Mouse (Mus musculus) thymus, adult 2 months (tissue): ENCODE measurements at regions not wholly inside any gene's neighbourhood (a gene's known extent, or its start where the extent isn't known, plus 50 kb on each side); places are given as distances from the start of the nearest gene placed in this dataset.

Experiments
- DNase-seq: peaks from one replicate; pipeline ENCODE4 v3.0.0; 2021
- H3K27ac ChIP-seq: fragments of 200-500 bp; 2 replicates; pipeline ENCODE4 v1.5.1; 2012; ENCODE audit warnings: low read length, control low read depth; ENCODE audit not compliant: control insufficient read depth, insufficient read depth
- H3K27me3 ChIP-seq: fragments of 200-500 bp; 2 replicates; pipeline ENCODE4 v1.6.1; 2012; ENCODE audit warnings: mild to moderate bottlenecking, low read length, moderate library complexity, mixed read lengths; ENCODE audit not compliant: control insufficient read depth, insufficient read depth
- H3K36me3 ChIP-seq: fragments of 200-500 bp; 2 replicates; pipeline ENCODE4 v1.6.1; 2012; ENCODE audit warnings: mild to moderate bottlenecking, low read length, moderate library complexity; ENCODE audit not compliant: control insufficient read depth, insufficient read depth
- H3K4me1 ChIP-seq: fragments of 200-500 bp; replicated peaks from 2 replicates; pipeline ENCODE4 v1.6.1; 2012; ENCODE audit warnings: low read length; ENCODE audit not compliant: control insufficient read depth, insufficient read depth
- H3K4me3 ChIP-seq: fragments of 200-500 bp; 2 replicates; pipeline ENCODE4 v1.5.1; 2012; ENCODE audit warnings: mild to moderate bottlenecking, low read length, control low read depth, moderate library complexity; ENCODE audit not compliant: control insufficient read depth, insufficient read depth
- CTCF ChIP-seq: fragments of 200-500 bp; IDR thresholded peaks from 2 replicates; pipeline ENCODE4 v1.5.1; 2012; ENCODE audit warnings: mild to moderate bottlenecking, control low read depth, low read length, moderate library complexity, borderline replicate concordance; ENCODE audit not compliant: control insufficient read depth, poor library complexity, insufficient read depth; ENCODE audit errors: extremely low read depth
- POLR2A ChIP-seq: fragments of 200-500 bp; IDR thresholded peaks from 2 replicates; pipeline ENCODE4 v1.6.1; 2012; ENCODE audit warnings: mild to moderate bottlenecking, low read length, control low read depth, moderate library complexity; ENCODE audit not compliant: control insufficient read depth, poor library complexity, insufficient read depth; ENCODE audit errors: extremely low read depth
- WGBS: fragments of 180-500 bp; shearing (Covaris S2); methylation state at CpG from one replicate; pipeline ENCODE4 v1.1.7; 2018; 5-methylcytosine and 5-hydroxymethylcytosine counted together

DNA sequence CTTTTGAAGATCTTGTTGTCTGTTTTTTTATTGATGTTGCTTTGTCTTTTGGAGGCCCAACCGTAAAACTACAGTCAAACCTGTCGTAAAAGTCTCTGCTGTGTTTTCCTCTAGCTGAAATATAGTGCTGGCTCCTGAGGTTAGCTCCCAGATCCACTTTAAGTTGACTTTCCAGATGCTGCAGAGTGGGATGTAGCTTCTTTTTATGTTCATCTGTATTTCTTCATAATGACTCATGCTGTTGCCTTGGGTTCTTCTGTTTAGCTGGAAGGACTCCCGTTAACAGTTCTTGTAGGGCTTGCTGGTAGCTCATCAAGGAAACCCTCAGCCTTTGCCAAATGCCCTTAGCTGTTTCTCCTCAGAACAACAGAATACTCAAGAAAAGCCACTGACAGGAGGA is 595.6 kb downstream of the Zfp706 start:
- Histone ChIP-seq H3K4me3 (no peak overlapping the region), H3K4me1 (peaks cover 3% of the 10 kb centered on the region), H3K27me3 (no peaks in the 10 kb centered on the region), H3K27ac (no peak overlapping the region), H3K36me3 (no peaks in the 10 kb centered on the region)
- TF ChIP-seq CTCF: no peak
- TF ChIP-seq POLR2A: no peak
- no peak for DNase-seq
- WGBS: 97% methylated on average over 3 of the region's 3 CpGs

GRCm38 (mm10) chr15:36405446-36405845 is 602.1 kb downstream of the Zfp706 start:
- TF ChIP-seq POLR2A: no peak
- TF ChIP-seq CTCF: no peak
- no peaks in the 10 kb centered on the region for H3K27me3 ChIP-seq
- DNase-seq: no peak
- H3K27ac ChIP-seq: no peak overlapping the region
- no peaks in the 10 kb centered on the region for H3K36me3 ChIP-seq
- WGBS: 90% methylated on average over 3 of the region's 3 CpGs
- H3K4me3 ChIP-seq: no peak overlapping the region
- H3K4me1 ChIP-seq: peaks cover 3% of the 10 kb centered on the region

DNA sequence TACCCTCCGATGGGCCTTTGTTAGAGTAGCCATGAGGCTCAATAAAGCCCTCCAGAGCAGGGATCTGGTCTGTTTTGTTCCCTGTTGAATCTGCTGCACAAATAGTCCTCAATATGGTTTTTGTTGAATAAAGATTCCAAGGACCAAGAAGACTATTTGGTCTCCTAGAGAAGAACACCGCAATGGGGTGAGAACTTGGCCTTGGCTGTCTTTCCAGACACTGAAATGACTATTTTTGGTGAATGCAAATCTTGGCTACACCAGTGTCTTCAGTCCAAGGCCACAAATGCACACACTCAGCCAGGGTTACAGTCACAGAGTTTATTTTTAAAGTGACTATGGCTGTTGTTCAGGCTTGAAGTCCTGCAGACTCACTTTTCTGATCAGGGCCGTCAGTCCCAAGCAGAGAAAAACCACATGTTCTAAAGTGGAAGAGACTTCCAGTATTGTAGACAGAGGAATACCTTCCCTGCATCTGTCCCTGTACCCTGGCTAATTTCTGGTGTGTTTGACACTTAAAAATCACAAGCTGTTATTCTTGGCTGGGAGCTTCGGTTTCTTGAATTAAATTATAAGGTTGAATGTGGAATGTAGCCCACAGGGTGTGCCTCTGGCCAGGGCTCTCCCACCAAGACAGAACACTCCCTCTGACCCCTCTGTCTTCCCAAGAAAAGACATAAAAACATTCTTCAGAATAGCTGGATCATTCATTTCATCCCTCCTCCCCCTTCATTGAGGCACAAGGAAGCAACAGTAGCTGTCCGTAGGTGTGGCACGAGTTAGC is 604.0 kb downstream of the Zfp706 start:
- Histone ChIP-seq H3K4me1 (no peaks in the 10 kb centered on the region), H3K27me3 (no peaks in the 10 kb centered on the region), H3K36me3 (no peaks in the 10 kb centered on the region), H3K4me3 (no peak overlapping the region), H3K27ac (no peak overlapping the region)
- WGBS: 92% methylated on average over 6 of the region's 6 CpGs
- no peak for TF ChIP-seq CTCF
- no peak for TF ChIP-seq POLR2A
- DNase-seq: no peak

GRCm38 (mm10) chr15:36402051-36402450 is 605.5 kb downstream of the Zfp706 start:
- H3K4me3 ChIP-seq: no peak overlapping the region
- no peaks in the 10 kb centered on the region for H3K27me3 ChIP-seq
- 89% methylated on average over 1 of the region's 1 CpGs for WGBS
- peaks cover 4% of the 10 kb centered on the region for H3K4me1 ChIP-seq
- H3K27ac ChIP-seq: no peak overlapping the region
- DNase-seq: no peak
- no peaks in the 10 kb centered on the region for H3K36me3 ChIP-seq
- no peak for TF ChIP-seq POLR2A
- TF ChIP-seq CTCF: no peak

GRCm38 (mm10) chr15:36400311-36400840 is 607.2 kb downstream of the Zfp706 start:
- no peaks in the 10 kb centered on the region for H3K36me3 ChIP-seq
- H3K27ac ChIP-seq: no peak overlapping the region
- TF ChIP-seq CTCF (no peak), POLR2A (no peak)
- no peak for DNase-seq
- no peaks in the 10 kb centered on the region for H3K27me3 ChIP-seq
- H3K4me1 ChIP-seq: peaks cover 18% of the 10 kb centered on the region
- no peak overlapping the region for H3K4me3 ChIP-seq
- 91% methylated on average over 9 of the region's 9 CpGs for WGBS

DNA sequence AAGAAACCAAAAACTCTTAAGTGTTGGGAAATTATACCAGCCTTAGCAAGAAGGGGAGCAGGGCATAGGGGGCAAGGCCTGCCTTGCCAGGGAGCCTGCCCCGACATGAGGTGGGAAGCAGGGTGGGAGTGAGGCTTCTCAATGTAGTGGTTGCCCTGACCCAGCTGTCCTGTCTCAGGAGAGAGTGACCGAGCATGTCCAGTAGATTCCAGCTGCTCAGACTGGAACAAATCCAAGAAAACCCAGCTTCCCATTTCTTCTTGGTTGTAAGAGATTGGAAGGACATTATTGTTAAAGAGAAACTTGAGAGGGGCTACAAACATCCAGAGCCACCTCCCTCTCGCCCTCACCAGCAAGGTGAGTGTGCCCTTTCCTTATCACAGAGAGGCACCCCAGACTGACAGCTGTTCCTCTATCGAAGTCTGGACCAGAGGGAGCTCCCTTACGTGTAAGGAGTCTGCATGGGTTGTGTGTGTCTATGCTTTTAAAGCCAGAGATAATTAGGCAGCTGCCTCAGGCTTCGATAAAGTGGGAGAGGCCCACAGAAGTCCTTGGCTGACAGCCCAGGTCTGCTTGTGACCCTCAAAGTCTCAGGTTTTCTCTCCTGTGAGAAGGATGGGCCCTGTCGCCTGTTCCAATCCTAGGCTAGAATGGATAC is 608.1 kb downstream of the Zfp706 start:
- Histone ChIP-seq H3K27me3 (no peaks in the 10 kb centered on the region), H3K27ac (no peak overlapping the region)
- WGBS: 86% methylated on average over 7 of the region's 7 CpGs

More for the DNA sequence above, 608.1 kb downstream of the Zfp706 start:
- H3K4me3 ChIP-seq: no peak overlapping the region
- no peaks in the 10 kb centered on the region for H3K36me3 ChIP-seq
- TF ChIP-seq POLR2A (no peak), CTCF (no peak)
- H3K4me1 ChIP-seq: peaks cover 19% of the 10 kb centered on the region
- no peak for DNase-seq
